Mouse (Mus musculus): Measurements from ENCODE around the gene Gm973.

DNA sequence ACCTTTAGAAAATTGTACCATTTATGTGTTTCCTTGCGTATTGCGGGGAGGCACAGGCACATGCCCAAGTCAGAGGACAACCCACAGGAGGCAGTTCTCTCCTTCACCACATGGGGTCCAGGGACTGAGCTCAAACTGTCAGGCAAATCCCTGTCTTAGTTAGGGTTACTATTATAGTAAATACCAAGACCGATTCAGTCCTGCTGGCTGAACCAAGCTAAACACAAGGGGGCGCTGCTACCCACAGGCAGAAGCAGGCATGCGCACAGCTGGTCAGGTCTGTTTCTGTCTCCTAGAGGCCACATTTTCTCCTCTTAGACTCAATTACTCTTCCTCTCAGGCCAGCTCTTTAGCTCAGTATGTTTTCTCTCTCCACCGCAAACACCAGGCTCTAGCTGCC, 97.7 kb downstream of the Gm973 start:
- TF ChIP-seq GATA1 (IDR thresholded peaks at IDR 0.05; ENCODE audit: low read length), result no peak
- no peak for TF ChIP-seq TAL1 (IDR thresholded peaks at IDR 0.05; ENCODE audit: low read length)
